Mouse (Mus musculus): ENCODE results near the gene Fbxl13. TPM values are rescaled to one million over a fixed set of nuclear protein-coding genes. Genes with fewer than 3 reads are reported as not detected.

Gene Fbxl13
- polyA plus RNA-seq, 1 experiment from 2014 or later: 0.18 TPM

GRCm38 (mm10) chr5:21678363-21678762, 32.9 kb upstream of the Fbxl13 start:
- Histone ChIP-seq H3K9me3 (replicated peaks; ENCODE audit: control insufficient read depth, low read length) (no peaks in the 10 kb centered on the region), H3K4me3 (ENCODE audit: low read depth, low read length) (no peak overlapping the region), H3K27ac (ENCODE audit: low read depth, low read length) (no peak overlapping the region), H3K9ac (ENCODE audit: low read length) (no peak overlapping the region), H3K27me3 (replicated peaks; ENCODE audit: control insufficient read depth, insufficient read depth, low read length) (no peaks in the 10 kb centered on the region), H3K4me1 (ENCODE audit: control insufficient read depth, insufficient read depth, low read length) (no peaks in the 10 kb centered on the region), H3K36me3 (ENCODE audit: control insufficient read depth, insufficient read depth, low read length) (peaks cover 46% of the 10 kb centered on the region), H3K4me2 (ENCODE audit: low read length) (no peak overlapping the region)
- no peak for DNase-seq (ENCODE audit: low spot score)
- ATAC-seq: no peak
- WGBS: 97% methylated on average over 9 of the region's 9 CpGs

GRCm38 (mm10) chr5:21677939-21678338, 32.5 kb upstream of the Fbxl13 start:
- Histone ChIP-seq H3K27me3 (replicated peaks; ENCODE audit: control insufficient read depth, insufficient read depth, low read length) (no peaks in the 10 kb centered on the region), H3K9me3 (replicated peaks; ENCODE audit: control insufficient read depth, low read length) (no peaks in the 10 kb centered on the region), H3K9ac (ENCODE audit: low read length) (no peak overlapping the region), H3K27ac (ENCODE audit: low read depth, low read length) (no peak overlapping the region), H3K4me1 (ENCODE audit: control insufficient read depth, insufficient read depth, low read length) (no peaks in the 10 kb centered on the region), H3K4me2 (ENCODE audit: low read length) (no peak overlapping the region), H3K4me3 (ENCODE audit: low read depth, low read length) (no peak overlapping the region), H3K36me3 (ENCODE audit: control insufficient read depth, insufficient read depth, low read length) (peaks cover 43% of the 10 kb centered on the region)
- 96% methylated on average over 6 of the region's 6 CpGs for WGBS
- no peak for DNase-seq (ENCODE audit: low spot score)
- ATAC-seq: no peak

- H3K4me3 ChIP-seq (ENCODE audit: low read depth, low read length): no peak overlapping the region
- 96% methylated on average over 23 of the region's 23 CpGs for WGBS
- H3K4me2 ChIP-seq (ENCODE audit: low read length): no peak overlapping the region
- H3K27me3 ChIP-seq (replicated peaks; ENCODE audit: control insufficient read depth, insufficient read depth, low read length): no peaks in the 10 kb centered on the region
- DNase-seq (ENCODE audit: low spot score): no peak
- no peak overlapping the region for H3K27ac ChIP-seq (ENCODE audit: low read depth, low read length)
- H3K9ac ChIP-seq (ENCODE audit: low read length): no peak overlapping the region
- no peaks in the 10 kb centered on the region for H3K4me1 ChIP-seq (ENCODE audit: control insufficient read depth, insufficient read depth, low read length)
- no peaks in the 10 kb centered on the region for H3K9me3 ChIP-seq (replicated peaks; ENCODE audit: control insufficient read depth, low read length)
- no peak for ATAC-seq
- H3K36me3 ChIP-seq (ENCODE audit: control insufficient read depth, insufficient read depth, low read length): peaks cover 33% of the 10 kb centered on the region
Measured at GRCm38 (mm10) chr5:21675494-21675893, 30.1 kb upstream of the Fbxl13 start.

GRCm38 (mm10) chr5:21675019-21675418, 29.6 kb upstream of the Fbxl13 start:
- H3K36me3 ChIP-seq (ENCODE audit: control insufficient read depth, insufficient read depth, low read length): peaks cover 35% of the 10 kb centered on the region
- H3K4me2 ChIP-seq (ENCODE audit: low read length): no peak overlapping the region
- H3K27ac ChIP-seq (ENCODE audit: low read depth, low read length): no peak overlapping the region
- 87% methylated on average over 12 of the region's 12 CpGs for WGBS
- H3K9ac ChIP-seq (ENCODE audit: low read length): no peak overlapping the region
- H3K4me1 ChIP-seq (ENCODE audit: control insufficient read depth, insufficient read depth, low read length): no peaks in the 10 kb centered on the region
- no peaks in the 10 kb centered on the region for H3K27me3 ChIP-seq (replicated peaks; ENCODE audit: control insufficient read depth, insufficient read depth, low read length)
- ATAC-seq (no peak), DNase-seq (ENCODE audit: low spot score) (no peak)
- no peaks in the 10 kb centered on the region for H3K9me3 ChIP-seq (replicated peaks; ENCODE audit: control insufficient read depth, low read length)
- H3K4me3 ChIP-seq (ENCODE audit: low read depth, low read length): no peak overlapping the region

GRCm38 (mm10) chr5:21673742-21674141, 28.3 kb upstream of the Fbxl13 start:
- Histone ChIP-seq H3K27ac (ENCODE audit: low read depth, low read length) (no peak overlapping the region), H3K9me3 (replicated peaks; ENCODE audit: control insufficient read depth, low read length) (no peaks in the 10 kb centered on the region), H3K4me1 (ENCODE audit: control insufficient read depth, insufficient read depth, low read length) (no peaks in the 10 kb centered on the region), H3K4me3 (ENCODE audit: low read depth, low read length) (no peak overlapping the region), H3K4me2 (ENCODE audit: low read length) (no peak overlapping the region), H3K36me3 (ENCODE audit: control insufficient read depth, insufficient read depth, low read length) (peaks cover 41% of the 10 kb centered on the region), H3K9ac (ENCODE audit: low read length) (no peak overlapping the region), H3K27me3 (replicated peaks; ENCODE audit: control insufficient read depth, insufficient read depth, low read length) (no peaks in the 10 kb centered on the region)
- 81% methylated on average over 9 of the region's 9 CpGs for WGBS
- no peak for DNase-seq (ENCODE audit: low spot score)
- no peak for ATAC-seq

DNA sequence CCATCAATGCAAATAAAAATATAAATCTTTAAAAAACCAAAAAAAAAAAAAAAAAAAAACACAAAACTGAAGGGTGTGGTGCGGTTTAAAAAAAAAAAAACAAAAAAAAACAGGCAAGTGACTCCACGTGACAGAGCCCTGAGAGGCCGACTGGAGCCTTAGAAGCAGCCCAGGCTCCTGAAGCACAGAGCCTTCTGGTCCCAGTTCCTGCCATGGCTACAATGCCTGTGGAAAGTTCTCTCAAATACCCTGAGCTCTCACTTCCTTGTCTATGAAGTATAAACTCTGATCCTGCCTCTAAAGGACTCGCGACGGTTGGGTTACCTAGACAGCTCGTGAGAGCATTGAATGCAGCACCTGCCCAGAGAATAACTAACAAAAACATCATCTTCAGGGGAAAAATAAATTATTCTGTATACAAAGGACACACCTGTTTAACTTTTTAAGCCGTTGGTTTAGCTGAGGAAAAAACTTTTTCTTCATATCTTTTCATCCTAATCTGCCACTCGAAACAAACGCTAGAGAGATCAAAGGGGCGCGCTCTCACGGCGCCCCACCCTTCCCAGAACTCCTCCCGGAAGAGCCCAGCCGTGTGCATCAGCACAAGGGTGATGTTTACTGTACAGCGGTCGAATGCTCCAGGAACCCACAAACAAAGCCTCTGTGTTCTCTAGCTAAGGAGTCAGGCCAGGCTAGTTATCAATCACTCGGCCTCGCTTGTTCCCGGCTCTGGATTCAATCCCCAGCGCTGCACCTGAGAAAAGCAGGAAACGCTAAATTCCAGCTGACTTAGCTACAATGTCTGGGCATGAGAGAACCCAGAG, 27.6 kb upstream of the Fbxl13 start:
- ATAC-seq (no peak), DNase-seq (ENCODE audit: low spot score) (no peak)
- peaks cover 37% of the 10 kb centered on the region for H3K36me3 ChIP-seq (ENCODE audit: control insufficient read depth, insufficient read depth, low read length)

DNA sequence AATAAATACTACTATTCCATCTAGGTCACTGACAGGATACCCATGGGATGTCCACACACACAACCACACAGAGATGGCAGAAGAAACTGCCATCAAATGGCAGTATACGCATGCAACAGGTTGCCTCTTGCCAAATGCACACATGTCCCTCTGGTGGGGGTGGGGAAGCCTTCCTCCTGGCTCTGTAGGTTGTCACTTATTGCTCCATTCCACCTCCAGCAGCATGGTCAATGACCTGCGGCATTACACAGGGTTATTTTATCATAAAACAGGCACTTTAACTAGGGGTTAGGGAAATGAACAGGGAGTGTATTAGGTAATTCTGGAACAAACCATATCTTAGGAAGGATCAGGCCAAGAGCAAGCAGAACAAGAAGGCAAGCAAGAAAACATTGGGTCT, 23.9 kb upstream of the Fbxl13 start:
- H3K27ac ChIP-seq (ENCODE audit: low read depth, low read length): no peak overlapping the region
- no peak for DNase-seq (ENCODE audit: low spot score)
- H3K27me3 ChIP-seq (replicated peaks; ENCODE audit: control insufficient read depth, insufficient read depth, low read length): no peaks in the 10 kb centered on the region
- no peak for ATAC-seq
- H3K36me3 ChIP-seq (ENCODE audit: control insufficient read depth, insufficient read depth, low read length): peaks cover 31% of the 10 kb centered on the region
- H3K4me1 ChIP-seq (ENCODE audit: control insufficient read depth, insufficient read depth, low read length): no peaks in the 10 kb centered on the region
- 94% methylated on average over 2 of the region's 2 CpGs for WGBS
- no peak overlapping the region for H3K4me3 ChIP-seq (ENCODE audit: low read depth, low read length)
- H3K4me2 ChIP-seq (ENCODE audit: low read length): no peak overlapping the region
- no peaks in the 10 kb centered on the region for H3K9me3 ChIP-seq (replicated peaks; ENCODE audit: control insufficient read depth, low read length)
- no peak overlapping the region for H3K9ac ChIP-seq (ENCODE audit: low read length)

More for the DNA sequence above, 27.6 kb upstream of the Fbxl13 start:
- H3K27ac ChIP-seq (ENCODE audit: low read depth, low read length): no peak overlapping the region
- no peaks in the 10 kb centered on the region for H3K9me3 ChIP-seq (replicated peaks; ENCODE audit: control insufficient read depth, low read length)
- H3K4me1 ChIP-seq (ENCODE audit: control insufficient read depth, insufficient read depth, low read length): no peaks in the 10 kb centered on the region
- H3K27me3 ChIP-seq (replicated peaks; ENCODE audit: control insufficient read depth, insufficient read depth, low read length): no peaks in the 10 kb centered on the region
- H3K9ac ChIP-seq (ENCODE audit: low read length): no peak overlapping the region
- H3K4me2 ChIP-seq (ENCODE audit: low read length): no peak overlapping the region
- H3K4me3 ChIP-seq (ENCODE audit: low read depth, low read length): no peak overlapping the region
- 62% methylated on average over 23 of the region's 23 CpGs for WGBS

GRCm38 (mm10) chr5:21667191-21668137, 22.0 kb upstream of the Fbxl13 start:
- no peak for DNase-seq (ENCODE audit: low spot score)
- Histone ChIP-seq H3K27ac (ENCODE audit: low read depth, low read length) (no peak overlapping the region), H3K27me3 (replicated peaks; ENCODE audit: control insufficient read depth, insufficient read depth, low read length) (no peaks in the 10 kb centered on the region), H3K9me3 (replicated peaks; ENCODE audit: control insufficient read depth, low read length) (no peaks in the 10 kb centered on the region), H3K4me2 (ENCODE audit: low read length) (no peak overlapping the region), H3K4me1 (ENCODE audit: control insufficient read depth, insufficient read depth, low read length) (no peaks in the 10 kb centered on the region), H3K4me3 (ENCODE audit: low read depth, low read length) (no peak overlapping the region), H3K36me3 (ENCODE audit: control insufficient read depth, insufficient read depth, low read length) (peaks cover 41% of the 10 kb centered on the region), H3K9ac (ENCODE audit: low read length) (no peak overlapping the region)
- ATAC-seq: no peak
- 63% methylated on average over 8 of the region's 8 CpGs for WGBS
